Mouse (Mus musculus): ENCODE measurements around the gene Olfr747.
"Not testable (repeated sequence)": the region's sequence is repeated elsewhere in the genome, so short reads cannot be mapped to it uniquely, and the experiment has no call there.

The Olfr747 gene

GRCm38 (mm10) chr14:50693106-50693505 lies at the start of gene Olfr747:
Gene Olfr747 (minus strand): TSS chr14:50693206.
- no peak for DNase-seq (ENCODE audit: extremely low spot score)

- no peak for DNase-seq (ENCODE audit: extremely low spot score)
Observed at GRCm38 (mm10) chr14:50741584-50741983, 48.6 kb upstream of the Olfr747 start.

GRCm38 (mm10) chr14:50740334-50740733 lies 47.3 kb upstream of the Olfr747 start:
- DNase-seq (ENCODE audit: extremely low spot score): no peak

GRCm38 (mm10) chr14:50722371-50722770 lies 29.4 kb upstream of the Olfr747 start:
- not testable (repeated sequence) for DNase-seq (ENCODE audit: extremely low spot score)

GRCm38 (mm10) chr14:50719875-50720274 lies 26.9 kb upstream of the Olfr747 start:
- not testable (repeated sequence) for DNase-seq (ENCODE audit: extremely low spot score)

GRCm38 (mm10) chr14:50707073-50707472 lies 14.1 kb upstream of the Olfr747 start, which contains the start of gene Olfr748:
Gene Olfr748 (plus strand): TSS chr14:50707373.
- DNase-seq (ENCODE audit: extremely low spot score): no peak

GRCm38 (mm10) chr14:50646783-50647182 lies 46.2 kb downstream of the Olfr747 start, which contains the start of gene Olfr746:
Gene Olfr746 (plus strand): TSS chr14:50647083.
- DNase-seq (ENCODE audit: extremely low spot score): no peak

- no peak for DNase-seq (ENCODE audit: extremely low spot score)
Observed at GRCm38 (mm10) chr14:50639088-50639487, 53.9 kb downstream of the Olfr747 start, which contains the start of gene Olfr745. Gene Olfr745 (plus strand): TSS chr14:50639388.

Measured in embryo, embryonic 9.5 days (tissue).